Mouse (Mus musculus) heart, embryonic 15.5 days (tissue): ENCODE results near the gene Ndufs2. TPM values are rescaled to one million over a fixed set of nuclear protein-coding genes. Genes with fewer than 3 reads are reported as not detected.

Source experiments
- ATAC-seq: fragments of 200-750 bp; cut with Nextera tagmentation; replicated peaks from 2 replicates; pipeline ENCODE4 v1.8.0; 2017; ENCODE audit warnings: low read depth, moderate TSS enrichment; ENCODE audit not compliant: insufficient number of reproducible peaks, insufficient read depth, low FRiP score
- H3K27ac ChIP-seq: fragments of 300-500 bp; sonication (generic); 2 replicates; pipeline ENCODE4 v1.5.1; 2015; ENCODE audit warnings: mild to moderate bottlenecking, inconsistent platforms
- H3K27me3 ChIP-seq: fragments of 300-500 bp; sonication (generic); 2 replicates; pipeline ENCODE4 v1.6.1; 2015; ENCODE audit warnings: inconsistent platforms
- H3K36me3 ChIP-seq: fragments of 300-500 bp; sonication (generic); 2 replicates; pipeline ENCODE4 v1.6.1; 2015; ENCODE audit warnings: mild to moderate bottlenecking, inconsistent platforms
- H3K4me1 ChIP-seq: fragments of 300-500 bp; sonication (generic); replicated peaks from 2 replicates; pipeline ENCODE4 v1.6.1; 2015; ENCODE audit warnings: inconsistent platforms
- H3K4me2 ChIP-seq: fragments of 300-500 bp; sonication (generic); 2 replicates; pipeline ENCODE4 v1.6.1; 2015; ENCODE audit warnings: inconsistent platforms, mild to moderate bottlenecking, moderate library complexity
- H3K4me3 ChIP-seq: fragments of 300-500 bp; sonication (generic); 2 replicates; pipeline ENCODE4 v1.5.1; 2015; ENCODE audit warnings: mild to moderate bottlenecking, inconsistent platforms
- H3K9ac ChIP-seq: fragments of 300-500 bp; sonication (generic); 2 replicates; pipeline ENCODE4 v1.6.1; 2015; ENCODE audit warnings: mild to moderate bottlenecking, inconsistent platforms
- H3K9me3 ChIP-seq: fragments of 300-500 bp; sonication (generic); replicated peaks from 2 replicates; pipeline ENCODE4 v1.6.1; 2016; ENCODE audit warnings: inconsistent platforms
- WGBS: fragments of 180-500 bp; shearing (Covaris S2); methylation state at CpG from one replicate; pipeline ENCODE4 v1.1.7; 2015; ENCODE audit warnings: mixed read lengths; 5-methylcytosine and 5-hydroxymethylcytosine counted together
- polyA plus RNA-seq: library from polyadenylated mRNA; unstranded; fragments of >200 nt; fragmentation: Nextera tagmentation; extraction: Ambion mirVana; gene quantifications from 2 replicates; pipeline ENCODE4 v1.2.1, GENCODE M21; 2015

Ndufs2 gene
- polyA plus RNA-seq, 1 experiment from 2014 or later: 535 TPM

DNA sequence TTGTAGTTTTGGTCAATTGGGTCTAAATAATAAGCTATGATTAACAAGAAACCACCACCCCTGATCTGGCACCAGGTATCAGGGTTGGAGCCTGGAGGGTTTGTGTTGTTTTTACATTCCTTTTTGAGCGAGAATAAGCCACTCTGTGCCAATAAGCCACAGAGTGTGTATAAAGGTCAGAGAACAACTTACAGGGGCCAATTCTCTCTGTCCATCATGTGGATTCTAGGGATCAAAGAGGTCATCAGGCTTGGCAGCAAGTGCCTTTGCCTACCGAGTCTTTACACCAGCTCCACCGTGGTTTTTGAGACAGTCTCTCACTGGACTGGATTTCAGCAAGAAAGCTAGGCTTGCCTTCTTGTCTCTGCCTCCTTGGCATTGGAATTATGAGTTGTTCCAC lies 38.3 kb downstream of the Ndufs2 start:
- H3K27ac ChIP-seq: no peak overlapping the region
- no peak overlapping the region for H3K4me2 ChIP-seq
- 62% methylated on average over 3 of the region's 3 CpGs for WGBS

DNA sequence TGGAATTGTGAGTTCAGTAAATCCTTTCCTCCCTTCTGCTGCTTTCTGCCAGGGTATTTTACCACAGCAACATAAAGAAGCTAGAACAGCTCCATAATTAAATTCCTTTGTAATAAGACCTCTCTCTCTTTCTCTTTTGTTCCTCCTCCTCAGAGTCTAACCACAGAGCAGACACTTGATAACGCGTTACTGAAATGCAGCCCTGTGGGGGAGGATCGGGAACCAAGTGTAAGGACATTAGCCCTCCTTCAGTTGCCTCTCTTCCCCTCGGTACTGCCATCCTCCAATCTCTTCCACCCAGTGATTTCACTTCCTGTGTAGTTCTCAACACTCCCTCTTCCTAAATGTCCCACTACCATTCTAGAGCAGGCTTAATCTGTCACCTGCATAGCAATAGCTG lies 41.8 kb downstream of the Ndufs2 start:
- no peak for ATAC-seq
- no peaks in the 10 kb centered on the region for H3K36me3 ChIP-seq
- H3K9me3 ChIP-seq: no peaks in the 10 kb centered on the region
- H3K27ac ChIP-seq: no peak overlapping the region
- no peaks in the 10 kb centered on the region for H3K27me3 ChIP-seq
- H3K4me2 ChIP-seq: no peak overlapping the region
- no peaks in the 10 kb centered on the region for H3K4me1 ChIP-seq
- WGBS: 6% methylated on average over 4 of the region's 4 CpGs
- H3K4me3 ChIP-seq: no peak overlapping the region
- no peak overlapping the region for H3K9ac ChIP-seq

More for the DNA sequence above, 38.3 kb downstream of the Ndufs2 start:
- no peaks in the 10 kb centered on the region for H3K9me3 ChIP-seq
- no peak overlapping the region for H3K9ac ChIP-seq
- H3K4me3 ChIP-seq: no peak overlapping the region
- no peak for ATAC-seq
- 0 out of 2 replicates have a peak, but pooled peaks cover 7% of the 10 kb centered on the region for H3K4me1 ChIP-seq
- H3K36me3 ChIP-seq: 0 out of 2 replicates have a peak, but pooled peaks cover under 1% of the 10 kb centered on the region
- no peaks in the 10 kb centered on the region for H3K27me3 ChIP-seq

DNA sequence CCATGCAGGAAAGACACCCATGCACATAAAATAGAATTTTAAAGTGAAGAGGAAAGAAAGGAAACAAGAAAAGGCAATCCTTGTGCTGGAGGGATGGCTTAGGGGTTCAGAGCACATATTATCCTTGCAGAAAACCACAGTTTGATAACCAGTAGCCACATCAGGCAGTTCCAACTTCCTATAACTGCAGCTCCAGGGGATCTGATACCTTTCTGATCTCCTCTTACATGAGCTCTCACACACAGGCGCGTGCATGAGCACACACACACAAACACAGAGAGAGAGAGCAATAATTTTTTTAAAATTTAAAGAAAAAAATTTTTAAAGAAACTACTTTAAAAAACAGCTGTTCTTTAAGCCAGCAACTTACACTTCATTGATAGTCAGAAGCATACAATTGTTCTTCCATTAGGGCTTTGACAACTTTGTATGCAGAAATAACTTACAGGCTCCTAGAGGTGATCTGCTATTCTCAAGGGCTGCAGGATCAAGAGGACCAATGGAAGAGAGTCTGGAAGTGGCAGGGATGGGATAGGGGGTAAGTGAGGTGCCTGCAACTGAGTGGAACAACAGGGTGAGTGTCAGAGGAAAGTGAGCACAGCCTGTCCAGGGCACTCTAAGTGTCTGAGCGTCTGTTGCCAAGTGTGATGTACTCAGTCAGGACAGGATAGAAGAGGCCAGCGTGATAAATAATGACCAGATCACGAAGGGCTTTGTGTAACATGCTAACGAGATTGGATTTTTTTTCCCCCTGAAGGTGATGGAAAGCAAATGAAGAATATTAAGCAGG lies 45.3 kb downstream of the Ndufs2 start:
- no peak overlapping the region for H3K4me3 ChIP-seq
- H3K9me3 ChIP-seq: no peaks in the 10 kb centered on the region
- WGBS: 63% methylated on average over 6 of the region's 6 CpGs
- H3K36me3 ChIP-seq: no peaks in the 10 kb centered on the region
- no peak for ATAC-seq
- no peaks in the 10 kb centered on the region for H3K27me3 ChIP-seq
- no peaks in the 10 kb centered on the region for H3K4me1 ChIP-seq
- H3K9ac ChIP-seq: no peak overlapping the region
- H3K27ac ChIP-seq: no peak overlapping the region
- H3K4me2 ChIP-seq: no peak overlapping the region

DNA sequence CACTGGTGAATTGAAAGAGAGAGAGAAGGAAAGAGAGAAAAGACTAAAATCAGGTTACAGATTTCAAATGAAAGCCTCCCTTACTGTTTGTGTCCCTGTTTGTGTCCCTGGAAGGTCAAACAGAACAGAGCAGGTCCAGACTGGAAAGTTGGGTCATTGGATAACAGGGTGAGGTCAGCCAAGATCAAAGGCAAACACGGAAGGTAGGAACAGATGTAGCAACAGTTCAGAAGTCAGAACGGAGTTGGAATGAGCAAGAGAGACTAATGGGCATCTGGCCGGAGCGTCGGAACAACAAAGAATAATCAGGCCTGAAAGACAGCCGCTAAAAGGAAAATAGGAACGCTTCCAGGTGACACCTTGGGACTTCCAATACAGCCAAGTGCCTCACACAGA lies 46.9 kb downstream of the Ndufs2 start:
- 58% methylated on average over 7 of the region's 7 CpGs for WGBS
- no peak overlapping the region for H3K4me2 ChIP-seq
- no peak overlapping the region for H3K4me3 ChIP-seq
- H3K9me3 ChIP-seq: no peaks in the 10 kb centered on the region
- no peak overlapping the region for H3K27ac ChIP-seq
- H3K36me3 ChIP-seq: no peaks in the 10 kb centered on the region
- H3K4me1 ChIP-seq: no peaks in the 10 kb centered on the region
- no peak overlapping the region for H3K9ac ChIP-seq
- H3K27me3 ChIP-seq: no peaks in the 10 kb centered on the region
- ATAC-seq: no peak

DNA sequence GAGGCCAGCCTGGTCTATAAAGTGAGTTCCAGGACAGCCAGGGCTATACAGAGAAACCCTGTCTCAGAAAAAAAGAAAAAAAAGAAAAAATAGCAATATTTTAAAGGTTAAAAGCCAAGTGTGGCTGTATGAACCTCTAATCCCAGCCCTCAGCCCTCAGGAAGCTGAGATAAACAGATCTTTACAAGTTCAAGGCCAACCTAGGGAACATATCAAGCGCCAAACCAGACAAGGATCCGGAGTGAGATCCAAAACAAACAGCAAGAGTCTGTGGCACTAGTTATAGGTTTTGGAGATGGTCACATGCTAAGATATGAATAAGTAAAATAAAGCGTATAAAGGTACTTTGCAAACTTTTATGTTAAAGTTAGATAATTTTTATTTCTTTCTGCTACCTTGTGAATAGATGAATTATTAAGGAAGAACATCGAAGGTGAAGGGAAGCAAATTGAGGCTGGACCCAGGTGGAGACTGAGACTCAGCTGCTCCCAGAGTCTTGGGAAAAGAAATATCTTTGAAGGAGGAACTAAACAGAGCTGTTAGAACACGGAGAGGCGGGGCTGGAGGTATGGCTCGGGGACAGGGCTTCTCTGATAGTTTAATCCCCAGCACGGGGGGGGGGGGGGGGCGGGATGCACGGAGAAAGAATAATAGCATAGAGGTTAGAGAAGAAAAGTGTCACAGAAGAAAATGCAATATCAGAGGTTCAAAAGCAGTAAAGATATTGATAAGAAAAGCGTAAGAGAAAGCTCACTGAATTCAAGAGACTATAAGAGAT lies 47.5 kb downstream of the Ndufs2 start:
- H3K9me3 ChIP-seq: no peaks in the 10 kb centered on the region
- WGBS: 55% methylated on average over 9 of the region's 11 CpGs
- H3K4me1 ChIP-seq: no peaks in the 10 kb centered on the region
- no peak overlapping the region for H3K27ac ChIP-seq
- no peak overlapping the region for H3K4me2 ChIP-seq
- no peak for ATAC-seq
- no peaks in the 10 kb centered on the region for H3K36me3 ChIP-seq
- H3K9ac ChIP-seq: no peak overlapping the region
- H3K27me3 ChIP-seq: no peaks in the 10 kb centered on the region
- H3K4me3 ChIP-seq: no peak overlapping the region

DNA sequence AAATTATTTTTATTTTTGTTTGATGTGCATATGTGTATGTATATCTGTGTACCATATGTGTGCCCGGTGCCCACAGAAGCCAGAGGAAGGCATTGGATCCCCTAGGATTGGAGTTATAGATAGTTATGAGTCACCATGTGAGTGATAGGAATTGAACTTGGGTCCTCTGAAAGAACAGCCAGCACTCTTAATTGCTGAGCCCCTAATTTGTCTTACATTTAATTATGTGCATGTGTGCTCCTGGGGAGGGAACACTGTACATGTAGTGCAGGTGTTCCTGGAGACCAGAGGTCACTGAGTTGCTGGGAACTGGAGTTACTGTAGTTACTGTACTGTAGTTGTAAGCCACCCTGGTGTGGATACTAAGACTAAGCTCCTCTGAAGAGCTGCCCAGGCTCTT lies 50.4 kb downstream of the Ndufs2 start:
- Histone ChIP-seq H3K27me3 (peaks cover 3% of the 10 kb centered on the region), H3K4me1 (peaks cover 6% of the 10 kb centered on the region)
- WGBS: 83% methylated on average over 1 of the region's 1 CpGs

DNA sequence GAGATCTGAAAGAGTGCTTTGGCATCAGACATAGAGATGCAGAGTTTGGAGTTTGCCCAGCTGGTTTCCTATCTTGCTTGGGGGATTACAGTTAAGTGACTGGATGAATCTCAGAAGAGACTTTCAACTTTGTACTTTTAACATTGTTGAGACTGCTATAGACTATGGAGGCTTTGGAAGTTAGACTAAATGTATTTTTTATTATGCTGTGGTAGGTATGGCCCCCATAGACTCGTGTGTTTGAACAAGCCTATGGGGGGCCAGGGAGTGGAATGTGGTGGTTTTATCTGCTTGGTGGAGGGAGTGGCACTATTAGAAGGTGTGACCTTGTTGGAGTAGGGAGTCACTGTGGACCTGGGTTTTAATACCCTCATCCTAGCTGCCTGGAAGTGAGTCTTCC lies 51.7 kb downstream of the Ndufs2 start:
- WGBS: 34% methylated on average over 1 of the region's 1 CpGs
- Histone ChIP-seq H3K27me3 (peaks cover 11% of the 10 kb centered on the region), H3K9ac (no peak overlapping the region), H3K4me3 (no peak overlapping the region), H3K4me1 (peaks cover 17% of the 10 kb centered on the region), H3K36me3 (no peaks in the 10 kb centered on the region), H3K9me3 (no peaks in the 10 kb centered on the region), H3K4me2 (no peak overlapping the region), H3K27ac (no peak overlapping the region)
- no peak for ATAC-seq

More for the DNA sequence above, 50.4 kb downstream of the Ndufs2 start:
- Histone ChIP-seq H3K9ac (no peak overlapping the region), H3K9me3 (no peaks in the 10 kb centered on the region), H3K4me2 (no peak overlapping the region), H3K27ac (no peak overlapping the region), H3K36me3 (no peaks in the 10 kb centered on the region), H3K4me3 (no peak overlapping the region)
- ATAC-seq: no peak

DNA sequence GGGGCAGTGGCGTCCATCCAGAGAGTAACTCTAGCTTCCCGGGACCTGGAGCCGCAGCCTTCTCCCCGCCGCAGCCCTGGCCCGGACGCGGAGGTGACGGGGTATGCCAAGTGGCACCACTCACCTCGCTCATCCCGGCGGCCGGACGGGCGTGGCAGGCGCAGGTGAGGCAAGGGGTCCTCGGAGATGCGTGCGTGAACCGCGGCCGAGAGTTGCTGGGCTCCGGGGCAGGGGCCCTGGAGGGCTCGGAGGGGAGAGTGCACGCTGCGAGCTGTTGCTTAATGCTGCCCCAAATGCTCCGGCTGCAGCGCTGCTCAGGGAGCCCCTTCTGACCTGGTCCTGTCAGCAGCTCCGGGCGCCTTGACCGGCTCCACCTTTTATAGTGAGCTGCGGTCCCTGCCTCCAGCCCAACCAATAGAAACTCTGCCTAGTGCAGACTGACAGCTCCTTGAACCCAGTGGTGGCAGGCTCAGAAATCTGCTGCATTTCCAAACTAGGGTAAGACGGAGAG lies 55.2 kb downstream of the Ndufs2 start, which contains the start of gene Pcp4l1:
TSS of gene Pcp4l1 (minus strand) at position 382 of the 511 bp plus-strand sequence.
- H3K4me2 ChIP-seq: peak within 1 kb of the TSS; percentile 87
- H3K27ac ChIP-seq: peak within 1 kb of the TSS; percentile 73
- H3K4me1 ChIP-seq: peaks cover 39% of the 10 kb centered on the region
- H3K4me3 ChIP-seq: peak within 1 kb of the TSS; percentile 78
- no peaks in the 10 kb centered on the region for H3K9me3 ChIP-seq
- H3K36me3 ChIP-seq: no peaks in the 10 kb centered on the region
- H3K27me3 ChIP-seq: peaks cover 11% of the 10 kb centered on the region
- peak; percentile 93 for ATAC-seq
- under 1% methylated on average over 33 of the region's 33 CpGs for WGBS
- peak within 1 kb of the TSS; percentile 69 for H3K9ac ChIP-seq

DNA sequence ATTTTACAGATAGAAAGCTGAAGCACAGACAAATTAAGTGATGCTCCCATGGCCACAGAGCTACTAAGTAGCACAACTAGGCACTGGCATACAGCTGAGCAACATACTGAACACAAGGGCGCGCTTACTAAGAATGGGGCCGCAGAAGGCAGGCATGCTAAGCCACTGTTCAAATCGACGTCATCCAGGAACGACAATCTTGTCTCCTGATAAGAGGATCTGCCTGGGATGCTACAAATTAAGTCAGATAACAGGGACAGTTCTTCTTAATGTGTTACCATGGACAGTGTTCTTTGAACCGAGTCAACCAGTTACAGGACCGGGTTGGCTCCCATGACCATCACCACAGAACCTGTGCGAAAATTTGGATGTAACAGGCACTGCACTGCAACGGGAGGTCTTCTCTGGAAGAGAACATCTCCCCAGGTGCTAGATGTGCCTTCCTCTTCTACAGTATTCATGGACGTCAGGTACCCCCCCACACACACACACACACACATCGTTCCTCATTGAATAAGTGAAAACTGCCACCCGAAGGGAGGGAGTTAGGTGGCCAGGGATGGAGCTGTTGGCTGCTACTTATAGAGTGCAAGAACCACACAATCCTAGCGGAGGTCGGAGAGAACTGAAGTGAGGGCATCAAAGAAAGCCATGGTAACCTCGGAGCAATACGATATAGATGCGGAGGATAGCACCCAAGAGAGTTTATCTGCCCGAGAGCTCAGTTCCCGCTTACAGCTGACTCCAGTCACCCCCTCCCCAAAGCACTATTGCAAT lies 56.0 kb downstream of the Ndufs2 start:
- Histone ChIP-seq H3K27ac (peak overlapping the region; percentile 73), H3K9ac (peak overlapping the region; percentile 69)

DNA sequence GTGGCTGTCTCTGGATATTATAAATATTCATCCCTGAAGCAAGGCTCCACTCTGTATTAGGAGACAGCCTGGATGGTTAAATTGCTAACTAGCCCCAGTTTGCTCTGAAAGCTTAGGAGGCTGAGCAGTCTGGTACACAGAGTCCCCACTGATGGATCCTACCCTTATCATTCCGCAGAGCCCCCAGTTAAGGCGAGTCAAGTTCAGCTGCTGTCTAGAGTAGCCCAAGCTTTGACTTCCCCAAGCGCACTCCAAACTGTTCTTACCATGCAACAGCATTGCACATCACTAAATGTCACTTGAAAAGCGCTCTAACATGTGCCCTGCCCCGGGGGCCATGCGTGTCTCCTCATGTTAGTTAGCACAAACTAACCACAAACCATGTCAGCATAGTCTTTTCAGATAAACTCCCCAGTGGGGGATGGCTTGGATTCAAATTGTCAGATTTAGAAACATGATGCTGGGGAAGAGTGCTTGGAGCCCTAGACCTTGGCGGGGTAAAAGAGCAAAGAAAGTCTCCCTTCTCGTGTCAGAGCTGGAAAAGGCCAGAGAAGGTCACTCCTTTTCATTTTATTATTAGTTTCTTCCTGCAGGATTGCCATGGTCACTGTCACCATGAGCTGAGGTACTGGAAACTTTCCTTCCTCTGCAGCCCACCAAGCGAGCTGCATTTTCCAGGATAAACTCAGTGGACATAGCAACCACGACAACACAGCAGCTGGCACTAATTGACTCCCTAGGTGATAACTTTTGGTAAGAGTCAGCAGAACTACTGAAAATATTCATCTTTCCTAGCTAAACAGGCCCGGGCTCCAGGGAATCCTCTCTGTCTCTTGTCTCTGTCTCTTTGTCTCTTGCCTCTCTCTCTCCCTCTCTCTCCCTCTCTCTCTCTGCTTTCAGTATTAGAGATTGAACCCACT lies 57.0 kb downstream of the Ndufs2 start:
- Histone ChIP-seq H3K4me1 (peaks cover 46% of the 10 kb centered on the region), H3K27me3 (peaks cover 11% of the 10 kb centered on the region), H3K4me3 (peak overlapping the region; percentile 78), H3K9me3 (no peaks in the 10 kb centered on the region), H3K4me2 (peak overlapping the region; percentile 87), H3K9ac (no peak overlapping the region), H3K36me3 (no peaks in the 10 kb centered on the region), H3K27ac (no peak overlapping the region)
- 44% methylated on average over 11 of the region's 11 CpGs for WGBS
- no peak for ATAC-seq

More for the DNA sequence above, 56.0 kb downstream of the Ndufs2 start:
- 0 out of 2 replicates have a peak, but pooled peaks have one; percentile 2 for ATAC-seq
- Histone ChIP-seq H3K9me3 (no peaks in the 10 kb centered on the region), H3K36me3 (no peaks in the 10 kb centered on the region), H3K4me1 (peaks cover 39% of the 10 kb centered on the region), H3K4me3 (peak overlapping the region; percentile 78), H3K27me3 (peaks cover 11% of the 10 kb centered on the region), H3K4me2 (peak overlapping the region; percentile 87)
- whole genome bisulfite sequencing: 9% methylated on average over 20 of the region's 20 CpGs
